Mouse (Mus musculus) cortical plate, adult 2 months (tissue): ENCODE results near the gene Col4a1. TPM values are rescaled to one million over a fixed set of nuclear protein-coding genes. Genes with fewer than 3 reads are reported as not detected.

ENCODE experiments used
- H3K27ac ChIP-seq: fragments of 200-500 bp; 2 replicates; pipeline ENCODE4 v1.5.1; 2012; ENCODE audit warnings: low read length, control low read depth, inconsistent platforms; ENCODE audit not compliant: insufficient read depth
- H3K4me1 ChIP-seq: fragments of 200-500 bp; 2 replicates; pipeline ENCODE4 v1.6.1; 2011; ENCODE audit warnings: low read length; ENCODE audit not compliant: control insufficient read depth, insufficient read depth
- H3K4me3 ChIP-seq: fragments of 200-500 bp; 2 replicates; pipeline ENCODE4 v1.5.1; 2011; ENCODE audit warnings: mild to moderate bottlenecking, low read length, control low read depth; ENCODE audit not compliant: insufficient read depth
- CTCF ChIP-seq: fragments of 200-500 bp; IDR thresholded peaks from 2 replicates; pipeline ENCODE4 v1.5.1; 2011; ENCODE audit warnings: mild to moderate bottlenecking, control low read depth, low read length; ENCODE audit not compliant: insufficient read depth; ENCODE audit errors: extremely low read depth
- POLR2A ChIP-seq: fragments of 200-500 bp; IDR thresholded peaks from 2 replicates; pipeline ENCODE4 v1.6.1; 2011; ENCODE audit warnings: mild to moderate bottlenecking, low read length, control low read depth; ENCODE audit not compliant: insufficient read depth; ENCODE audit errors: extremely low read depth
- polyA plus RNA-seq: library from polyadenylated mRNA; depleted of rRNA; stranded (reverse); fragments of >200 nt; gene quantifications from 2 replicates; pipeline ENCODE4 v1.2.3, GENCODE M21; 2012

Gene Col4a1
- polyA plus RNA-seq, 1 experiment = 29.3 TPM

- TF ChIP-seq CTCF (no peak), POLR2A (no peak)
- no peak overlapping the region for H3K27ac ChIP-seq
- peaks cover 12% of the 10 kb centered on the region for H3K4me1 ChIP-seq
- no peak overlapping the region for H3K4me3 ChIP-seq
Measured at GRCm38 (mm10) chr8:11274415-11274814, 38.2 kb downstream of the Col4a1 start.

GRCm38 (mm10) chr8:11273506-11274158 lies 39.0 kb downstream of the Col4a1 start:
- peak overlapping the region; percentile 56 for H3K27ac ChIP-seq
- TF ChIP-seq CTCF (no peak), POLR2A (no peak)
- H3K4me3 ChIP-seq = no peak overlapping the region
- peaks cover 15% of the 10 kb centered on the region for H3K4me1 ChIP-seq

GRCm38 (mm10) chr8:11272205-11272604 lies 40.4 kb downstream of the Col4a1 start:
- H3K27ac ChIP-seq = no peak overlapping the region
- H3K4me3 ChIP-seq = no peak overlapping the region
- TF ChIP-seq CTCF = no peak
- TF ChIP-seq POLR2A = no peak
- H3K4me1 ChIP-seq = peaks cover 11% of the 10 kb centered on the region

- TF ChIP-seq CTCF (no peak), POLR2A (no peak)
- H3K4me1 ChIP-seq = peaks cover 11% of the 10 kb centered on the region
- no peak overlapping the region for H3K27ac ChIP-seq
- H3K4me3 ChIP-seq = no peak overlapping the region
Measured at GRCm38 (mm10) chr8:11270826-11271225, 41.8 kb downstream of the Col4a1 start.

GRCm38 (mm10) chr8:11268753-11269152 lies 43.9 kb downstream of the Col4a1 start:
- H3K4me3 ChIP-seq = no peak overlapping the region
- H3K27ac ChIP-seq = no peak overlapping the region
- TF ChIP-seq POLR2A (no peak), CTCF (no peak)
- H3K4me1 ChIP-seq = peaks cover 5% of the 10 kb centered on the region

GRCm38 (mm10) chr8:11266471-11266870 lies 46.2 kb downstream of the Col4a1 start:
- H3K4me3 ChIP-seq = no peak overlapping the region
- H3K4me1 ChIP-seq = peaks cover 6% of the 10 kb centered on the region
- H3K27ac ChIP-seq = no peak overlapping the region
- TF ChIP-seq POLR2A (no peak), CTCF (no peak)

- Histone ChIP-seq H3K4me3 (no peak overlapping the region), H3K4me1 (peaks cover 6% of the 10 kb centered on the region), H3K27ac (no peak overlapping the region)
- TF ChIP-seq POLR2A (no peak), CTCF (no peak)
Measured at GRCm38 (mm10) chr8:11265971-11266370, 46.7 kb downstream of the Col4a1 start.

GRCm38 (mm10) chr8:11263848-11264247 lies 48.8 kb downstream of the Col4a1 start:
- H3K27ac ChIP-seq = no peak overlapping the region
- no peak for TF ChIP-seq CTCF
- no peak for TF ChIP-seq POLR2A
- peaks cover 4% of the 10 kb centered on the region; the same call in 1 of the 2 replicates for H3K4me1 ChIP-seq
- H3K4me3 ChIP-seq = no peak overlapping the region

GRCm38 (mm10) chr8:11262031-11262735 lies 50.4 kb downstream of the Col4a1 start:
- no peak for TF ChIP-seq CTCF
- no peak for TF ChIP-seq POLR2A
- no peak overlapping the region for H3K4me3 ChIP-seq
- no peak overlapping the region for H3K27ac ChIP-seq
- H3K4me1 ChIP-seq = peaks cover 3% of the 10 kb centered on the region; the same call in 1 of the 2 replicates

- H3K27ac ChIP-seq = no peak overlapping the region
- 0 out of 2 replicates have a peak, but pooled peaks cover 2% of the 10 kb centered on the region for H3K4me1 ChIP-seq
- no peak overlapping the region for H3K4me3 ChIP-seq
- TF ChIP-seq CTCF (no peak), POLR2A (no peak)
Measured at GRCm38 (mm10) chr8:11259832-11260615, 52.6 kb downstream of the Col4a1 start.
